Mouse (Mus musculus): Measurements from ENCODE around the gene Fam20a. TPM values are rescaled to one million over a fixed set of nuclear protein-coding genes. Genes with fewer than 3 reads are reported as not detected.
"Not testable (repeated sequence)": the region's sequence is repeated elsewhere in the genome, so short reads cannot be mapped to it uniquely, and the experiment has no call there.

Gene Fam20a
- polyA plus RNA-seq, 1 experiment from 2014 or later = 1.2 TPM

DNA sequence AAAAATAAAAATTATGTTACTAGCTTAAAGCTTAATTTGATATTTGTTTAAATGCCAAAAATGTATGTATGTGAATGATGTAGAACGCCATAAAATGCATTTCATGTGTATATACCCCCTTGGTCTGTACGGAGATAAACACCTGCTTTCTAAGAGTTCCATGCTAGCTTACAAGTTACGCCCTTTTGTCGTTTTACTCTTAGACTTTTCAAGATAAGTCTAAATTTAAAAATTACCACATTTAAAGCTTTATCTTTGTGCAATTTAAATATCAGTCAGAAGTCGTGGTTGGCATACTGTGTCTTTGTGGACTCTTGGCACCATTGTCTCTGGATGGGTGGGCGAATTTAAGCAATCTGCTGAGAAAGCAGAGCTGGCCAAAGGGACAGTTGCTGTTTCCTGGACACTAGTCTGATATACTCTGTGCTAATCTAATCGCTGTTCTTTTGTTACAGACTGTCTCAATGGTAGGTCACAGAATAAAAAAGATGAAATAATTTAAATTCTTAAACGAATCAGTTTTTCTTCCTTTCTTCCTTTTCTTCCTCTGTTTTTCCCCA, 52.9 kb downstream of the Fam20a start:
- Histone ChIP-seq H3K4me3 (no peak overlapping the region), H3K9ac (no peak overlapping the region), H3K27ac (ENCODE audit: poor library complexity, severe bottlenecking) (no peak overlapping the region), H3K27me3 (replicated peaks) (no peaks in the 10 kb centered on the region), H3K36me3 (peaks cover 58% of the 10 kb centered on the region), H3K9me3 (replicated peaks) (no peaks in the 10 kb centered on the region), H3K4me1 (replicated peaks) (peaks cover 12% of the 10 kb centered on the region), H3K4me2 (no peak overlapping the region)
- no peak for ATAC-seq (ENCODE audit: insufficient number of reproducible peaks, low FRiP score)
- 84% methylated on average over 8 of the region's 8 CpGs for WGBS

DNA sequence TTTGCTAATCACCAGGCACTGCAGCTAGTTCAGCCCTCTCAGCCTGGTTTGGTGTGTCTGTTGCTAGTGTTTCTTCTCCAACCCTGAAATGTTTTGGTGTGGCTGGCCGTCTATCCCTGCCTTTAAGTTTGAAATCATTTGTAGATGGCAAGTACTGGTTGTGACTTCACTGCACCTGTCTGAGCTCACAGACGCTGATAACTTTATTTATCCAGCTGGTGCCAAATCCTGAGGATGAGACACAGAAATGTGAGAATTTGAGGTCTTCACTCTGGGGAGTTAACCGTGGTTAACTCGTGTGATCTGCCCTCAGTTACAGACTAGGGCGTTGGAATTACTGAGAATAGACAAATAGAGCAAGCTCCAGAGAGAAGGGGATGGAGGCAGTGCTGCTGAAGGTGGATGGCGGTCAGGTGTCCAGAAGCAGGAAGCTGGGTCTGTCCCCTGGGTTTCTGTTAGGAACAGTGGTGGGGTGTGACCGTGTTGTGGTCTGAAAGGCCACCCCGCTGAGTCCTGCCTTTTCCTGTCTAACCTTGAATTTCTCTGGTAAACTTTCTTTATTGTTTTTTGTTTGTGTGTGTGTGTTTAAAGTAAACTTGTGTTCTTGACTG, 53.9 kb downstream of the Fam20a start:
- H3K4me3 ChIP-seq = no peak overlapping the region
- ATAC-seq (ENCODE audit: insufficient number of reproducible peaks, low FRiP score) = no peak
- no peaks in the 10 kb centered on the region for H3K9me3 ChIP-seq (replicated peaks)
- H3K4me1 ChIP-seq (replicated peaks) = peaks cover 8% of the 10 kb centered on the region
- H3K27ac ChIP-seq (ENCODE audit: poor library complexity, severe bottlenecking) = no peak overlapping the region
- H3K36me3 ChIP-seq = peaks cover 68% of the 10 kb centered on the region
- H3K27me3 ChIP-seq (replicated peaks) = no peaks in the 10 kb centered on the region
- no peak overlapping the region for H3K9ac ChIP-seq
- H3K4me2 ChIP-seq = no peak overlapping the region
- WGBS = 84% methylated on average over 8 of the region's 8 CpGs

DNA sequence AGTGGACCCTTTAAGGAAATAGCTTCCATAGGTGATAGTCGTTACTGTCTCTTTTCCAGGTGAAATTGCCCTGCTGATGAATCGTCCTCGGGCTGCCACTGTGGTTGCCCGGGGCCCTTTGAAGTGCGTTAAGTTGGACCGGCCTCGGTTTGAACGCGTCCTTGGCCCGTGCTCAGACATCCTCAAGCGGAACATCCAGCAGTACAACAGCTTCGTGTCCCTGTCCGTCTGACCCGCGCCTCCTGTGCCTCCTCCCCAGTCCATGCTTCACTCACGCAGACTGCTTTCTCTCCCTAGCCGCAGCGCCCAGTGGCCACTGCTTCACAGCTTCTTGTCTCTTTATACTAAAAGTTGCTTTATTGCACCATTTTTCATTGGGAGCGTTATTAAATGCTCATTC, 54.7 kb downstream of the Fam20a start:
- Histone ChIP-seq H3K9ac (no peak overlapping the region), H3K27ac (ENCODE audit: poor library complexity, severe bottlenecking) (no peak overlapping the region), H3K4me3 (no peak overlapping the region), H3K27me3 (replicated peaks) (no peaks in the 10 kb centered on the region), H3K4me2 (no peak overlapping the region), H3K36me3 (peaks cover 75% of the 10 kb centered on the region), H3K4me1 (replicated peaks) (peaks cover 4% of the 10 kb centered on the region; the same call in 1 of the 2 replicates), H3K9me3 (replicated peaks) (no peaks in the 10 kb centered on the region)
- ATAC-seq (ENCODE audit: insufficient number of reproducible peaks, low FRiP score) = no peak
- WGBS = 92% methylated on average over 19 of the region's 19 CpGs

DNA sequence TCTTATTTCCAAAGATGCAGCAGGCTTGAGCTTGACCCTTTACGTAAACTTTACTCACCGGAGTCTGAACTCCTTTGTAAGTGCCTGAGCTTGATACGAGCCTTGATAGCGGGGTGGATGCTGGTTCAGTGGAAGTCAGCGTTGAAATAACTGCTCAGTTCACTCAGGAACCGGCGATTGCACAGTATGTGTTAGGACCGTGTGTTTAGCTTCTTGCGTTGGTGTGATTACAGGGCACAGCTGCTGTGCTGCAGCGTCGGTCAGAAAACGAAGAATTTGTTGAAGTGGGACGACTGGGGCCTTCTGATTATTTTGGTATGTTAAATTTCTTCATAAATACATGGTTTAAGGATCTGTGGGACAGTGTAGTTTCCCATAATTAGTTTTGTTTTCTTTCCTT, 55.7 kb downstream of the Fam20a start:
- no peak for ATAC-seq (ENCODE audit: insufficient number of reproducible peaks, low FRiP score)
- Histone ChIP-seq H3K4me1 (replicated peaks) (peaks cover 4% of the 10 kb centered on the region; the same call in 1 of the 2 replicates), H3K27me3 (replicated peaks) (no peaks in the 10 kb centered on the region), H3K27ac (ENCODE audit: poor library complexity, severe bottlenecking) (no peak overlapping the region), H3K9me3 (replicated peaks) (no peaks in the 10 kb centered on the region), H3K36me3 (peaks cover 82% of the 10 kb centered on the region), H3K4me2 (no peak overlapping the region), H3K9ac (no peak overlapping the region), H3K4me3 (no peak overlapping the region)
- WGBS = 93% methylated on average over 13 of the region's 13 CpGs

DNA sequence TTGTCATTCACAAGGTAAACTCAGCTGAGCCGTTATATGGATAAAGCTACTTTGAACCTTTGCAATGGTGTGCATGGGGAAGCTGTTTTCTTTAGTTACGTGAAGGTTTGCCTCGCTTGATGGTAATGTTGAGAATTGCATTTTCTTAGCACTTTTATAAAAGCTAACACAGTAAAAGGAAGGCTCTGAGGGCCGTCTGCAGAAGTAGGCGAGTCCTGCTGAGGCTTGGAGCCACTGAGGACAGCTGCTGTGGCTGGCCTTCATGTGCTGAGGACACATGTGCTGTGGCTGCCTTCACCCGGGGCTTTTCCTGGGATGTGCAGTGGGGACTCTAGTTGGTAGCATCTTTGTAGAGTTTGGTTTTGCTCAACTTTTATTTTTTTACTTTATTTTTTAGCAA, 56.7 kb downstream of the Fam20a start:
- H3K4me3 ChIP-seq = no peak overlapping the region
- no peak overlapping the region for H3K4me2 ChIP-seq
- no peaks in the 10 kb centered on the region for H3K27me3 ChIP-seq (replicated peaks)
- no peak for ATAC-seq (ENCODE audit: insufficient number of reproducible peaks, low FRiP score)
- H3K4me1 ChIP-seq (replicated peaks) = no peaks in the 10 kb centered on the region
- no peak overlapping the region for H3K9ac ChIP-seq
- 85% methylated on average over 6 of the region's 6 CpGs for WGBS
- no peaks in the 10 kb centered on the region for H3K9me3 ChIP-seq (replicated peaks)
- peaks cover 85% of the 10 kb centered on the region for H3K36me3 ChIP-seq
- no peak overlapping the region for H3K27ac ChIP-seq (ENCODE audit: poor library complexity, severe bottlenecking)

DNA sequence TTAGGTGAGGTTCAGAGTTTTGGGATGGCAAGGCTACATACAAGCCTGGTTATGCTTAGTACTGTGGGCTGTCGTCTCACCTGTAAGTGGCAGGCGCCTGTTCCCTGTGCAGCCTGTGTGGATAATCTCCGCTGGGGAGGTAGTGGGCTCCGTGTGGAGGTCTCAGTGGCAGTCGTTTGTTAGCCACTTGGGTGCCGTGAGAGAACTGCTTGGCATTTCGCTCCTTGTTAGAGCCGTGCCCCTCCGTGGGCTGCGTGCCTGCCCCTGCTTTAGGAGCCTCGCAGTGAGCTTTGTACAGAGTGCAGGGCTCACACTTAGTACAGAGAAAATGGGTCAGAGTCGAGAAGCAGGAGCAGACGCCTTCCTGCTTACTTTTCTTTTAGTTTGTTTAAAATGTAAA, 57.8 kb downstream of the Fam20a start:
- H3K4me2 ChIP-seq = no peak overlapping the region
- no peak overlapping the region for H3K9ac ChIP-seq
- no peaks in the 10 kb centered on the region for H3K4me1 ChIP-seq (replicated peaks)
- no peak for ATAC-seq (ENCODE audit: insufficient number of reproducible peaks, low FRiP score)
- peaks cover 87% of the 10 kb centered on the region for H3K36me3 ChIP-seq
- no peaks in the 10 kb centered on the region for H3K9me3 ChIP-seq (replicated peaks)
- 91% methylated on average over 13 of the region's 13 CpGs for WGBS
- no peaks in the 10 kb centered on the region for H3K27me3 ChIP-seq (replicated peaks)
- H3K27ac ChIP-seq (ENCODE audit: poor library complexity, severe bottlenecking) = no peak overlapping the region
- no peak overlapping the region for H3K4me3 ChIP-seq

DNA sequence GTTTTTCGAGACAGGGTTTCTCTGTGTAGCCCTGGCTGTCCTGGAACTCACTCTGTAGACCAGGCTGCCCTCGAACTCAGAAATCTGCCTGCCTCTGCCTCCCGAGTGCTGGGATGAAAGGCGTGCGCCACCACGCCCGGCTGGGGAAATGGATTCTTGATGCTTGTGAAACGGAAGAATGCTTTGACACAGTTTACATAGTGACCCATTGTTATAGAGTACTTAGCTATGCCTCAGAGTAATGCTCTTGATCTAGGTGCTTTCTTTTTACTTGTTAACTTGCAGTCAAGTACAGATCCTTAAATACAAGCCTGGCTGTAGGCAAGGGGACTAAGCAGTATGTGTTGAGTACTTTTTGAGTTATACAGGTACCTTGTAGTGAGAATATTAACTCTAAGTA, 61.6 kb downstream of the Fam20a start:
- H3K27ac ChIP-seq (ENCODE audit: poor library complexity, severe bottlenecking); H3K4me2 ChIP-seq; H3K4me3 ChIP-seq; H3K9ac ChIP-seq; H3K27me3 ChIP-seq (replicated peaks); ATAC-seq (ENCODE audit: insufficient number of reproducible peaks, low FRiP score); H3K9me3 ChIP-seq (replicated peaks): not testable (repeated sequence)
- H3K4me1 ChIP-seq (replicated peaks) = peaks cover 13% of the 10 kb centered on the region
- H3K36me3 ChIP-seq = peaks cover 79% of the 10 kb centered on the region
- WGBS = 88% methylated on average over 8 of the region's 8 CpGs

DNA sequence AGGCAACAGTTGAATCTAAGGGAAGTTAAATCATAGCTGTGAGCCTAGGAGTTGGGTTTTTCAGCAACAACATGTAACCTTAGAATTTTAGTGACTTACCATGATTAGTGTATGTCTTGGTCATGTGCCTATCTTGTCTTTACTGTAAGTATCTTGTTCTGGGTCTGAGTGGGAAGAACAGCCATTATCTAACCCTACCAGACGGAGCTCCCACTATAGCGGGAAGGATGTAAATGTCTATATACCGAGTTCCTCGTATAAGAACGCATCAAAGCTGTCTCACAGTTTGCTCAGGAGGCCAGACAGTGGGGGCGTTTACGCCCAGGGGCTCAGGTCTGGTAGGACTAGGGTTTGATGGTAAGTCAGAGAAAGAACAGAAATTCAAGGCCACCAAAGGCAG, 65.8 kb downstream of the Fam20a start:
- WGBS = 70% methylated on average over 7 of the region's 7 CpGs
- H3K36me3 ChIP-seq = peaks cover 62% of the 10 kb centered on the region

DNA sequence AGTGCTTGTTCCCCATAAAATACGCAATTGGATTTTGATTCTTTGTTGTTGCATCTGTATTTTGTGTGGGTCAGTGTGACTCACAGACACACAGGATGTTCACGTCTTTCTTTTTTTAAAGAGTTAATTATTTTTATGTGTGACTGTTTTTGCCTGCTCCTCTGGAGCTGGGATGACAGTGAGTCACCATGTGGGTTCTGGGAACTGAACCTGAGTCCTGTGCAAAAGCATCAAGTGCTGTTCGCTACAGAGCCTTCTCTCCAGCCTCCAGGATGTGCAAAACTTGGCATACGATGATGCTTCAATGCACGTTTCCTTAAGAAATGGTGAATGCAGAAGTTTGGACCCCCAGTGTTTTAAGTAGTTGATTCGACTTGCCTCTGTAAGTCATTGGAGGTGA, 67.5 kb downstream of the Fam20a start:
- no peak overlapping the region for H3K27ac ChIP-seq (ENCODE audit: poor library complexity, severe bottlenecking)
- H3K36me3 ChIP-seq = peaks cover 45% of the 10 kb centered on the region
- WGBS = 85% methylated on average over 6 of the region's 6 CpGs
- no peaks in the 10 kb centered on the region for H3K27me3 ChIP-seq (replicated peaks)
- no peak for ATAC-seq (ENCODE audit: insufficient number of reproducible peaks, low FRiP score)
- H3K4me3 ChIP-seq = no peak overlapping the region
- H3K4me1 ChIP-seq (replicated peaks) = peaks cover 45% of the 10 kb centered on the region
- H3K9me3 ChIP-seq (replicated peaks) = no peaks in the 10 kb centered on the region
- H3K4me2 ChIP-seq = no peak overlapping the region
- no peak overlapping the region for H3K9ac ChIP-seq

More for the DNA sequence above, 65.8 kb downstream of the Fam20a start:
- no peak overlapping the region for H3K4me3 ChIP-seq
- H3K4me1 ChIP-seq (replicated peaks) = peaks cover 40% of the 10 kb centered on the region
- no peak overlapping the region for H3K4me2 ChIP-seq
- no peak for ATAC-seq (ENCODE audit: insufficient number of reproducible peaks, low FRiP score)
- H3K9ac ChIP-seq = no peak overlapping the region
- no peaks in the 10 kb centered on the region for H3K27me3 ChIP-seq (replicated peaks)
- no peaks in the 10 kb centered on the region for H3K9me3 ChIP-seq (replicated peaks)
- H3K27ac ChIP-seq (ENCODE audit: poor library complexity, severe bottlenecking) = no peak overlapping the region

DNA sequence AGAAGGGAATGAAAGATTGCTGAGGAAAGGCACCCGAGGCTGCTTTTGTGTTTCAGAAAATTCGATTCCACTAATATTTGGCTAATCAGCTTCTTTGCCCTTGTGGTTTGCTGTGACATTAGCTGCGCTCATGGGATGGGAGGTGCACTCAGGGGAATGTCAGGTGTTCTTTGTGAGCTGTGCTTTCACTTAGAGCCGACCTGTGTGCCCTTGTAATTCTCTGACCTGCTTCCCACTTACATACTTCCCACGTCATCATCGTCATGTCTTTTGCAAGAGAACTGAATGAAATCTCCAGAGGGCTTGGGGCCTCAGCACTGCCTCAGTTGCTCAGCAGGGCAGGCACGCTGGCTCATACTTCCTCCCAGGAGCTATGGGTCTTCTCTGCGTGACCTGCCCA, 68.9 kb downstream of the Fam20a start:
- Histone ChIP-seq H3K27me3 (replicated peaks) (no peaks in the 10 kb centered on the region), H3K9me3 (replicated peaks) (no peaks in the 10 kb centered on the region), H3K4me2 (peak overlapping the region; percentile 91), H3K4me1 (replicated peaks) (peaks cover 55% of the 10 kb centered on the region), H3K36me3 (peaks cover 40% of the 10 kb centered on the region), H3K9ac (peak overlapping the region; percentile 64), H3K4me3 (peak overlapping the region; percentile 100), H3K27ac (ENCODE audit: poor library complexity, severe bottlenecking) (peak overlapping the region; percentile 48)
- 67% methylated on average over 8 of the region's 8 CpGs for WGBS
- ATAC-seq (ENCODE audit: insufficient number of reproducible peaks, low FRiP score) = no peak

DNA sequence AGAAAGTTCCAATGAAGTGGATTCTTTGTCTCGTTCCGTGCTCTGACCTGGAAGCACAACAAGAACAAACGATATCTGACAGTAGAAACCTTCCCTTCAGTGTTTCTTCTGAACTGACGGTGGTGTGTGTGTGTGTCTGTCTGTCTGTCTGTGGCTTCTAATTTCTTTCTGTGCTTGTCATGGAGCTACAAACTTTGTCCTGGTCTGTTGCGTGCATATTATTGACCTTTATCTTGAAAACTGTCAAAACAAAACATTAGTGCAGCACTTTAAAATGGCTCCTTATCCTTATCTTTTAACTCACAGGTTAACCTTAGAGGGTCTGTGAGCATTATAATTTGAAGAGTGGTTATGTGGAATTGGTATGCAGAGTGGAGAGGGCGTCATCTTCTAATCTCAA, 69.6 kb downstream of the Fam20a start:
- no peak for ATAC-seq (ENCODE audit: insufficient number of reproducible peaks, low FRiP score)
- no peaks in the 10 kb centered on the region for H3K9me3 ChIP-seq (replicated peaks)
- WGBS = 18% methylated on average over 6 of the region's 6 CpGs
- peak overlapping the region; percentile 100 for H3K9ac ChIP-seq
- peak overlapping the region; percentile 91 for H3K4me2 ChIP-seq
- H3K27me3 ChIP-seq (replicated peaks) = no peaks in the 10 kb centered on the region
- H3K4me1 ChIP-seq (replicated peaks) = peaks cover 55% of the 10 kb centered on the region
- H3K36me3 ChIP-seq = peaks cover 37% of the 10 kb centered on the region
- H3K27ac ChIP-seq (ENCODE audit: poor library complexity, severe bottlenecking) = peak overlapping the region; percentile 100
- peak overlapping the region; percentile 100 for H3K4me3 ChIP-seq

DNA sequence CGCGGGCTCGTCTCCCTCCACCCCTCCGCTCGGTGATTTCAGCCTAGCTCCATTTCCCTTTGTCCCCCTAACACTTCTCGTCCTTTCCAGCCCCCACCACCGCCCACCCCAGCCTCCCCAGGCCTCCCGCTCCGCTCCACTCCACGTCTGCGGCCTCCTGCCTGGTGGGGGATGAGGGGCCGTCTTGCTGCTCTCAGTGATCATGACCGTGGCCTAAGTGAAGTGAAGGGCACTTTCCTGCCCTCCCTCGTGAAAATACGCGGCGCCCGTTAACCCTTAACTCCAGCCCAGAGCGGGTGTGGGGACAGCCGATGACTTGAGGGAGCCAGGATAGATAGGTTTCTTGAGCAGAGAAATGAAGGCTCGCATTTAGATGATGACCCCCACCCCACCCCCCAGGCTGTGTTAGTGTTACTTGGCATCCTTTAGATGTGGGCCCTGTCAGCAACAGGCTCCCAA, 70.5 kb downstream of the Fam20a start:
- Histone ChIP-seq H3K9ac (peak overlapping the region; percentile 100), H3K4me1 (replicated peaks) (peaks cover 49% of the 10 kb centered on the region)
- ATAC-seq (ENCODE audit: insufficient number of reproducible peaks, low FRiP score) = peak; percentile 0; the same call in 1 of the 2 replicates

More for the DNA sequence above, 70.5 kb downstream of the Fam20a start:
- Histone ChIP-seq H3K9me3 (replicated peaks) (no peaks in the 10 kb centered on the region), H3K4me3 (peak overlapping the region; percentile 100), H3K27ac (ENCODE audit: poor library complexity, severe bottlenecking) (peak overlapping the region; percentile 100), H3K36me3 (peaks cover 30% of the 10 kb centered on the region), H3K27me3 (replicated peaks) (no peaks in the 10 kb centered on the region), H3K4me2 (peak overlapping the region; percentile 91)
- WGBS = under 1% methylated on average over 20 of the region's 21 CpGs
